Mouse (Mus musculus) regulatory T cell (primary cell): Measurements from ENCODE around the gene Pde1b.

Source experiments
- in situ Hi-C: fragments of 300-600 bp; cut with MboI, MseI; formaldehyde crosslinking; loops from one replicate; pipeline ENCODE4 v1.15.1; 2025; ENCODE audit warnings: high pct_unique_total_duplicates

Gene Pde1b

GRCm38 (mm10) chr15:103549475-103549874 lies 46.6 kb downstream of the Pde1b start:
- in situ Hi-C loops: no loop called here

DNA sequence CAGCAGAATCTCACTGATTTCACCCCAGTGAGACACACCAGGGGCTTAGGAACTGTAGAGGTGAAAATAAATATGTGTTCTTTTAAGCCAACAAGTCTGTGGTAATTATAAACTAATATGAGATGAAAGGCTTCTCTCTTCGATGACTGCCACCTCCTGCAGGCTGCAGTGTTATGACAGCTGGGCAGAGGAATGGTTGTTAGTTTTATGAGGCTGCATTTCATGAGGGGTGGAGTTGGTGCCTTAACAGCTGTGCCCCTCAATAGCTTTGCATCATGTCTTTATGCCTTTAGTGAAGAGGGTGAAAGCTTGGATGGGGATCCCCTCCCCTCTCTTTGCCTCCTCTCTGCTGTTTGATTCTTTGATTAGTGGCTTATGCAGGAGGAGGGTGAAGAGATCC lies 48.2 kb downstream of the Pde1b start:
- in situ Hi-C loops: no loop called here

DNA sequence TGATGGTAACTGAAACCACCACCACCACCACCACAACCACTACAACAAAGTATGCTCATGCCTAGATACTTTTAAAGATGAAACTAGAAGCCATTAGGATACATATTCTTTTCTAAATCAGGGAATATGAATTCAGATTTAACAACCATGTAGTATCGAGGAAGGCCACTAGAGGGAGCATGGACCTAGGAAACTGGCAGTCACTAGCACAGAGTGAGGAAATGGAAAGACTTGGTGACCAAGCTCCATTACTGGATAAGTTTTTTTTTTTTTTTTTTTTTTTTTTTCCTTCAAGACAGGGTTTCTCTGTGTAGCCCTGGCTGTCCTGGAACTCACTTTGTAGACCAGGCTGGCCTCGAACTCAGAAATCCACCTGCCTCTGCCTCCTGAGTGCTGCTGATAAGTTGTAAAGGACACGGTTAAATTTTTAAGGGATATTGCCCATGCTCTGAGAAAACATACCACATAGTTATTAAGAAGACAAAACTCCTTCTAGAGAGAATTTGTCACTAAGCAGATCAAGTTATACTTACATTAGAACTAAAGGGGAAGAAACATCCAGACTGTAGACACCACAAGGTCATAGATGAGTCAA lies 49.4 kb downstream of the Pde1b start:
- in situ Hi-C loops: no loop called here

DNA sequence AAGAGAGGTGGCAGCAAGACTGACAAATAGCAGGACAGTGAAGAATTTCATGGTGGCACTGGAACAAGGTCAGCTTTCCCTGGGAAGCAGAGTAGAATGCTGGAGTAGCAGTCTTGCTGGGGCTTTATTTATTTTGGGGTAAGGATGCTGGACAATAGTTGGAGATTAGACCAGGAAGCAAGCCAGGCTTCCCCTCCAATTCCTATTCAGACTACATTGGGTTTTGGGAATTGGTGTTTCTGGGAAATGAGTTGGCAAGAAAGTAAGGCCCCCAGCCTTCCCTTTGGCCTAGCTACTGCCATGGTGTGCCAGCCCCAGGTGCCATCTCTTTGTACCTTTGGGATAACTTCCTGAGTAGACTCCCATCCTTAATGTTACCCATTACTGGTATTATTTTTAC lies 62.1 kb downstream of the Pde1b start, which contains the start of gene Glycam1:
Gene Glycam1 (minus strand): TSS at position 101 of the 400 bp plus-strand sequence.
- in situ Hi-C loops: no loop called here
